Mouse (Mus musculus) CH12.LX (cell line): Measurements from ENCODE around the gene Baiap2l1. TPM values are rescaled to one million over a fixed set of nuclear protein-coding genes. Genes with fewer than 3 reads are reported as not detected.

Source experiments
- DNase-seq: peaks from one replicate; pipeline ENCODE4 v3.0.0-alpha.2; 2013; ENCODE audit errors: extremely low read depth
- H3K27ac ChIP-seq: 2 replicates; pipeline ENCODE4 v1.5.1; 2012; ENCODE audit warnings: low read depth, mild to moderate bottlenecking, control low read depth, moderate library complexity; ENCODE audit not compliant: insufficient read depth
- H3K27me3 ChIP-seq: replicated peaks from 2 replicates; pipeline ENCODE3; 2012; ENCODE audit warnings: inconsistent platforms
- H3K36me3 ChIP-seq, 2 experiments: replicated peaks in 1 of 2; 2 replicates each; pipeline versions ENCODE3 to v1.6.1; 2012; ENCODE audit warnings: inconsistent platforms in 1 of 2, low read length in 1 of 2, mild to moderate bottlenecking in 1 of 2, mixed read lengths in 1 of 2, moderate library complexity in 1 of 2; ENCODE audit not compliant: control insufficient read depth in 1 of 2, insufficient read depth in 1 of 2
- H3K4me1 ChIP-seq, 2 experiments: 2 replicates each; pipeline ENCODE4 v1.6.1; 2012; ENCODE audit warnings: inconsistent platforms in 1 of 2, moderate library complexity in 1 of 2; ENCODE audit not compliant: insufficient read depth in 2 of 2, control insufficient read depth in 1 of 2
- H3K4me2 ChIP-seq: 2 replicates; pipeline ENCODE4 v1.6.1; 2012; ENCODE audit warnings: low read depth, mild to moderate bottlenecking, control low read depth; ENCODE audit not compliant: poor library complexity, insufficient read depth, severe bottlenecking
- H3K4me3 ChIP-seq, 3 experiments: fragments of 150-350 bp in 1 of 3; sonication (generic) in 1 of 3; replicated peaks in 1 of 3; 2 replicates each; pipeline versions ENCODE3 to v1.5.1; 2011 to 2012; ENCODE audit warnings: low read depth in 2 of 3, low read length in 2 of 3, mild to moderate bottlenecking in 2 of 3, moderate library complexity in 2 of 3, control low read depth in 1 of 3, improper control_type of control experiment in 1 of 3, inconsistent platforms in 1 of 3, mixed read lengths in 1 of 3; ENCODE audit not compliant: poor library complexity in 1 of 3
- H3K79me2 ChIP-seq: replicated peaks from 2 replicates; pipeline ENCODE4 v1.6.1; 2012; ENCODE audit warnings: mild to moderate bottlenecking, moderate library complexity; ENCODE audit not compliant: control insufficient read depth, poor library complexity, insufficient read depth, severe bottlenecking; ENCODE audit errors: extremely low read depth
- H3K9ac ChIP-seq: 2 replicates; pipeline ENCODE4 v1.6.1; 2012; ENCODE audit warnings: low read depth, mild to moderate bottlenecking, control low read depth, moderate library complexity; ENCODE audit not compliant: insufficient read depth
- H3K9me3 ChIP-seq: replicated peaks from 2 replicates; pipeline ENCODE3; 2012; ENCODE audit warnings: low read length, inconsistent platforms, mixed read lengths
- BHLHE40 ChIP-seq: IDR thresholded peaks from 2 replicates; pipeline ENCODE4 v1.6.1; 2011; ENCODE audit warnings: mild to moderate bottlenecking, low read depth, low read length, improper control_type of control experiment
- CHD2 ChIP-seq: IDR thresholded peaks from 2 replicates; pipeline ENCODE4 v1.6.1; 2011; ENCODE audit warnings: low read length, improper control_type of control experiment
- CTCF ChIP-seq, 2 experiments: IDR thresholded peaks in 1 of 2; conservative IDR thresholded peaks in 1 of 2; 2 replicates each; pipeline ENCODE4 v1.5.1; 2011 to 2012; ENCODE audit warnings: low read depth in 2 of 2, low read length in 2 of 2, improper control_type of control experiment in 1 of 2, inconsistent platforms in 1 of 2, mild to moderate bottlenecking in 1 of 2, moderate library complexity in 1 of 2
- E2F4 ChIP-seq: IDR thresholded peaks from 2 replicates; pipeline ENCODE4 v1.6.1; 2011; ENCODE audit warnings: low read depth, low read length, improper control_type of control experiment; ENCODE audit not compliant: insufficient replicate concordance
- ELF1 ChIP-seq: IDR thresholded peaks from 2 replicates; pipeline ENCODE4 v1.6.1; 2014; ENCODE audit warnings: low read depth, mild to moderate bottlenecking, inconsistent platforms, low read length, improper control_type of control experiment
- EP300 ChIP-seq: IDR thresholded peaks from 2 replicates; pipeline ENCODE4 v1.6.1; 2011; ENCODE audit warnings: low read length, improper control_type of control experiment
- ETS1 ChIP-seq: conservative IDR thresholded peaks from 2 replicates; pipeline ENCODE4 v1.6.1; 2012; ENCODE audit warnings: low read depth, mild to moderate bottlenecking, inconsistent platforms, low read length, improper control_type of control experiment, moderate library complexity
- GABPA ChIP-seq: IDR thresholded peaks from 2 replicates; pipeline ENCODE4 v1.6.1; 2012; ENCODE audit warnings: low read depth, low read length, improper control_type of control experiment, inconsistent platforms; ENCODE audit not compliant: insufficient replicate concordance
- IRF4 ChIP-seq: IDR thresholded peaks from 2 replicates; pipeline ENCODE4 v1.6.1; 2014; ENCODE audit warnings: low read depth, mild to moderate bottlenecking, inconsistent platforms, low read length, improper control_type of control experiment
- KAT2A ChIP-seq: IDR thresholded peaks from 2 replicates; pipeline ENCODE4 v1.6.1; 2012; ENCODE audit warnings: low read length, improper control_type of control experiment, inconsistent platforms; ENCODE audit not compliant: insufficient replicate concordance
- MAFK ChIP-seq: IDR thresholded peaks from 2 replicates; pipeline ENCODE4 v1.6.1; 2011; ENCODE audit warnings: low read length, improper control_type of control experiment; ENCODE audit not compliant: insufficient replicate concordance
- MAZ ChIP-seq: IDR thresholded peaks from 2 replicates; pipeline ENCODE4 v1.6.1; 2012; ENCODE audit warnings: low read depth, mild to moderate bottlenecking, inconsistent platforms, low read length, improper control_type of control experiment, moderate library complexity
- MEF2A ChIP-seq: IDR thresholded peaks from 2 replicates; pipeline ENCODE4 v1.6.1; 2014; ENCODE audit warnings: low read depth, mild to moderate bottlenecking, inconsistent platforms, low read length, improper control_type of control experiment, borderline replicate concordance
- MYC ChIP-seq: IDR thresholded peaks from 2 replicates; pipeline ENCODE4 v1.6.1; 2011; ENCODE audit warnings: low read depth, mild to moderate bottlenecking, improper control_type of control experiment, low read length
- NELFE ChIP-seq: IDR thresholded peaks from 2 replicates; pipeline ENCODE4 v1.6.1; 2011; ENCODE audit warnings: low read depth, low read length, improper control_type of control experiment
- PAX5 ChIP-seq: IDR thresholded peaks from 2 replicates; pipeline ENCODE4 v1.6.1; 2012; ENCODE audit warnings: low read length, inconsistent platforms, mixed read lengths
- RCOR1 ChIP-seq: conservative IDR thresholded peaks from 2 replicates; pipeline ENCODE4 v1.6.1; 2012; ENCODE audit warnings: low read depth, mild to moderate bottlenecking, inconsistent platforms, low read length, improper control_type of control experiment
- SIN3A ChIP-seq: IDR thresholded peaks from 2 replicates; pipeline ENCODE4 v1.6.1; 2012; ENCODE audit warnings: low read length, improper control_type of control experiment, inconsistent platforms
- TCF12 ChIP-seq: IDR thresholded peaks from 2 replicates; pipeline ENCODE4 v1.6.1; 2014; ENCODE audit warnings: low read depth, mild to moderate bottlenecking, inconsistent platforms, low read length, improper control_type of control experiment
- UBTF ChIP-seq: IDR thresholded peaks from 2 replicates; pipeline ENCODE4 v1.6.1; 2012; ENCODE audit warnings: low read depth, mild to moderate bottlenecking, inconsistent platforms, low read length, improper control_type of control experiment, moderate library complexity
- USF1 ChIP-seq: IDR thresholded peaks from 2 replicates; pipeline ENCODE4 v1.6.1; 2014; ENCODE audit warnings: low read depth, mild to moderate bottlenecking, inconsistent platforms, low read length, improper control_type of control experiment
- ZC3H11A ChIP-seq: IDR thresholded peaks from 2 replicates; pipeline ENCODE4 v1.6.1; 2012; ENCODE audit warnings: low read depth, mild to moderate bottlenecking, inconsistent platforms, low read length, improper control_type of control experiment
- ZKSCAN1 ChIP-seq: IDR thresholded peaks from 2 replicates; pipeline ENCODE4 v1.6.1; 2012; ENCODE audit warnings: low read depth, inconsistent platforms, low read length, improper control_type of control experiment, borderline replicate concordance
- ZMIZ1 ChIP-seq: IDR thresholded peaks from 2 replicates; pipeline ENCODE4 v1.6.1; 2012; ENCODE audit warnings: low read depth, mild to moderate bottlenecking, inconsistent platforms, low read length, improper control_type of control experiment
- ZNF384 ChIP-seq: IDR thresholded peaks from 2 replicates; pipeline ENCODE4 v1.6.1; 2012; ENCODE audit warnings: low read depth, low read length, improper control_type of control experiment, inconsistent platforms
- dilution Hi-C: fragments of 300-500 bp; cut with MboI; formaldehyde crosslinking; loops from 2 replicates; pipeline ENCODE4 v1.14.3; 2020; ENCODE audit warnings: low sequenced_read_pairs; ENCODE audit not compliant: extremely low pct_unique_long_range_greater_than_20kb, extremely low pct_ligation_motif_present
- in situ Hi-C: fragments of 300-500 bp; cut with MboI; formaldehyde crosslinking; loops from 3 replicates; pipeline ENCODE4 v1.14.3; 2019; ENCODE audit warnings: low sequenced_read_pairs, low pct_ligation_motif_present, low pct_unique_long_range_greater_than_20kb, mixed read lengths
- polyA plus RNA-seq: library from polyadenylated mRNA; unstranded; fragments of >175 nt; gene quantifications from 2 replicates; pipeline ENCODE4 v1.2.1, GENCODE M21; 2012; ENCODE audit warnings: low read depth; ENCODE audit not compliant: insufficient read length
- total RNA-seq, 2 experiments: library from RNA; depleted of rRNA; stranded (reverse); fragments of 300-350 nt in 1 of 2; fragments of >200 nt in 1 of 2; gene quantifications; 2 replicates each; pipeline ENCODE4 v1.2.3; 2012 to 2014

Gene Baiap2l1
- total and polyA plus RNA-seq, 3 experiments, result 0.04 to 0.40 (median 0.11) TPM

DNA sequence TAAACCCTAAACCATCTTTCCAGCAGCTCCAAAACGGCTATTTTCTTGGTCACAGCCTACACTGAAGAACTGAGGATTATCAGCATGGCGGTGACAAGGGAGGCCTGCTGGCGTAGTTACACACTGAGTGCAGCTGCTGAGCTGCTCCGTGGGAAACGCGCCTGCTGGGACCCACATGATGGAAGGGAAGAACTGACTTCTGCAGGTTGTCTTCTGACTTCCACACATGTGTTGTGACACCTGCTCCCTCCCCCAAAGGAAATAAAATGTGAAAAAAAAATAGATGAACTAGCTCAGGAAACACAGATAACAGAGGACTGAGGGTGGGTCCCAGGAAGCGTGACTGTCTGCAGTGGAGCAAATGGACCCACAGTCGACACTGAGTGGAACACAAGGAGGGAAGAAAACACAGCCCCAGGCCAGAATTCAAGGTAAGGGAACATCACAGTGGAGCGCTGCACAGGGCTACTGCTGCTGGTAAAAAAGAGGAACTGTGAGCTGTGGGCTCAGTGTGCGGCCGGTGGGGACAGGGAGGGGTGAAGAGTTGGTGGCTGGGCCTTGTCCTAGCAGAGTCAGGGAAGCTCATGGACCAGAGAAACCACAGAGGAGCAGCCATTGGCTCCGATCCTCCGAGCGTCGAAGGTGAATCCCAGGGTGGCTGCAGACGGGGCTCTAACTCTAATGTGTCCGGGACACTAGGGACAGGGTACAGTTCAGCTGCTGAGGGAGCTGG, 80.8 kb downstream of the Baiap2l1 start:
- Histone ChIP-seq H3K27ac (no peak overlapping the region), H3K4me3 (no peak overlapping the region)
- TF ChIP-seq ZMIZ1 (no peak), SIN3A (0 out of 2 replicates have a peak, but pooled peaks have one; percentile 13), MEF2A (peak; percentile 40; the same call in 1 of the 2 replicates), MAZ (peak; percentile 80), BHLHE40 (peak; percentile 25; the same call in 1 of the 2 replicates), MYC (no peak), IRF4 (peak; percentile 94), EP300 (peak; percentile 88), ZKSCAN1 (peak; percentile 51; the same call in 1 of the 2 replicates), RCOR1 (0 out of 2 replicates have a peak, but pooled peaks have one; percentile 64), UBTF (no peak)
- TF ChIP-seq, all 38 proteins: peak for 8
- no peaks in the 10 kb centered on the region for H3K27me3 ChIP-seq
- in situ Hi-C loops (no loop called here), dilution Hi-C loops (no loop called here)
- H3K9ac ChIP-seq, result no peak overlapping the region
- no peaks in the 10 kb centered on the region for H3K79me2 ChIP-seq
- DNase-seq, result peak; percentile 79
- peaks cover 7 to 42% of the 10 kb centered on the region in 2 experiments for H3K4me1 ChIP-seq
- H3K4me2 ChIP-seq, result no peak overlapping the region
- peaks cover 2 to 16% of the 10 kb centered on the region in 2 experiments for H3K36me3 ChIP-seq
- H3K9me3 ChIP-seq, result no peaks in the 10 kb centered on the region

DNA sequence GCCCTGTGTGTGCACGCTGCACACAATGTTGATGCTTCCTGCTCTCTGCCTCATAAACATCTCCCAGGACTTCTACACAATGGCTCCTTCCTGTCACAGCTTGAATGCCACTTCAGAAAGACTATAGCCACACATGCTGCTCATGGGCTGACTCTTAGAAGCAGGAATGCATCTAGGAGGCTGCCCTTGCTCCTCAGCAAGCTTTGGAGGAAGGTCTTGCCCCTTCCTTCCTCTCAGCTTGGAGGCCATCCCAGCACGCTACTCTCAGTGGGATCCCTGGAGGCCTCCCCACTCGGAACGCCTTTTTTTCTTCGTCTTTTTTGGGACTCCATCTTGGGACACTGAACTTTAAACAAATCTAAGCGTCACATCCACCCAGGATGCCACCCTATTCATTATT, 83.0 kb downstream of the Baiap2l1 start:
- Histone ChIP-seq H3K9ac (no peak overlapping the region), H3K36me3 (peaks cover 2 to 15% of the 10 kb centered on the region in 2 experiments), H3K27ac (no peak overlapping the region), H3K27me3 (no peaks in the 10 kb centered on the region), H3K79me2 (no peaks in the 10 kb centered on the region), H3K4me2 (no peak overlapping the region), H3K4me3 (no peak overlapping the region), H3K4me1 (peaks cover 7 to 46% of the 10 kb centered on the region in 2 experiments), H3K9me3 (no peaks in the 10 kb centered on the region)
- TF ChIP-seq CHD2 (no peak), PAX5 (no peak), KAT2A (no peak), NELFE (no peak), UBTF (no peak), ETS1 (no peak), CTCF (conservative IDR thresholded peaks at IDR 0.05 in 1 of 2, IDR thresholded peaks at IDR 0.05 in 1 of 2; ENCODE audit: low read depth in 2 of 2, low read length in 2 of 2) (no peak), TCF12 (no peak), GABPA (no peak), E2F4 (no peak), ZNF384 (no peak), ELF1 (no peak), ZKSCAN1 (no peak), MAFK (no peak), USF1 (no peak), ZC3H11A (no peak), EP300 (no peak)
- in situ Hi-C loops (no loop called here), dilution Hi-C loops (no loop called here)
- DNase-seq, result no peak
